Mouse (Mus musculus) hindbrain, postnatal 0 days (tissue): ENCODE data around the gene Myh3. TPM values are rescaled to one million over a fixed set of nuclear protein-coding genes. Genes with fewer than 3 reads are reported as not detected.

Experiments
- ATAC-seq: fragments of 200-750 bp; cut with Nextera tagmentation; 2 replicates; pipeline ENCODE4 v1.8.0; 2017; ENCODE audit warnings: mild to moderate bottlenecking, moderate TSS enrichment, moderate library complexity
- DNase-seq: peaks from one replicate; pipeline ENCODE4 v3.0.0-alpha.2; 2015; ENCODE audit warnings: low spot score
- H3K27ac ChIP-seq: fragments of 300-500 bp; sonication (generic); 2 replicates; pipeline ENCODE4 v1.5.1; 2014; ENCODE audit warnings: mild to moderate bottlenecking
- H3K27me3 ChIP-seq: fragments of 300-500 bp; sonication (generic); 2 replicates; pipeline ENCODE4 v1.6.1; 2014; ENCODE audit warnings: low read length, mixed read lengths; ENCODE audit not compliant: insufficient read depth
- H3K36me3 ChIP-seq: fragments of 300-500 bp; sonication (generic); 2 replicates; pipeline ENCODE4 v1.6.1; 2014; ENCODE audit warnings: low read length, mixed read lengths; ENCODE audit not compliant: insufficient read depth
- H3K4me1 ChIP-seq: fragments of 300-500 bp; sonication (generic); 2 replicates; pipeline ENCODE4 v1.6.1; 2014; ENCODE audit warnings: antibody characterized with exemption, low read length, mixed read lengths; ENCODE audit not compliant: insufficient read depth
- H3K4me2 ChIP-seq: fragments of 300-500 bp; sonication (generic); 2 replicates; pipeline ENCODE4 v1.6.1; 2014; ENCODE audit warnings: low read depth, mild to moderate bottlenecking, low read length, moderate library complexity, mixed read lengths
- H3K4me3 ChIP-seq: fragments of 300-500 bp; sonication (generic); 2 replicates; pipeline ENCODE4 v1.5.1; 2014; ENCODE audit warnings: low read length
- H3K9ac ChIP-seq: fragments of 300-500 bp; sonication (generic); replicated peaks from 2 replicates; pipeline ENCODE4 v1.6.1; 2014; ENCODE audit warnings: mild to moderate bottlenecking, low read length, moderate library complexity, mixed read lengths
- H3K9me3 ChIP-seq: fragments of 300-500 bp; sonication (generic); 2 replicates; pipeline ENCODE4 v1.6.1; 2016; ENCODE audit warnings: low read length, mixed read lengths
- CTCF ChIP-seq: IDR thresholded peaks from 2 replicates; pipeline ENCODE4 v1.5.1; 2016; ENCODE audit warnings: antibody characterized with exemption, control low read depth, low read depth
- WGBS: fragments of 180-500 bp; shearing (Covaris S2); extraction: QIAGEN DNeasy Blood & Tissue Kit; methylation state at CpG from one replicate; pipeline ENCODE4 v1.1.7; 2014; 5-methylcytosine and 5-hydroxymethylcytosine counted together
- polyA plus RNA-seq: library from polyadenylated mRNA; unstranded; fragments of >200 nt; fragmentation: Nextera tagmentation; extraction: Ambion mirVana; gene quantifications from 2 replicates; pipeline ENCODE4 v1.2.1, GENCODE M21; 2015
- total RNA-seq: library from RNA; depleted of rRNA; stranded (reverse); fragments of >200 nt; gene quantifications from 2 replicates; pipeline ENCODE4 v1.2.3, GENCODE M21; 2014

The Myh3 gene
- total and polyA plus RNA-seq, 2 experiments from 2014 or later = 0.25 to 1.1 TPM

DNA sequence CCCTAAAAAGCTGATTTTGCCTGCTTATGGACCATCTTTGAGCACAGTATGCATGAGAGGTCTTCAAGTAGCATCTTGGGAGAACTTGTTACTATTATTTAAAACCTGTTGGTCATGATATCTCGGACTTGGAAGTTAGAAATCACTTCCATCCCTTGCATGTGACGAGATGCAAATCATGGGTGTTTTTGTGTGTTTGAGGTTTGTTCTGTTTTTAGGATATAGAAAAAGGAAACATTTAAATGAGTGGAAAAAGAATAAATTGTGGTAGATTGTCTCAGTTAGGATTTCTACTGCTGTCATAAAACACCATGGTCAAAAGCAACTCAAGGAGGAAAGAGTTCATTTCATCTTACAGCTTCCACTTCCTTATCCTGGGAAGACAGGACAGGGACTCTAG lies 57.4 kb downstream of the Myh3 start:
- no peak for DNase-seq
- Histone ChIP-seq H3K9me3 (no peaks in the 10 kb centered on the region), H3K36me3 (no peaks in the 10 kb centered on the region), H3K4me3 (no peak overlapping the region), H3K27me3 (no peaks in the 10 kb centered on the region), H3K9ac (no peak overlapping the region), H3K27ac (no peak overlapping the region), H3K4me1 (no peaks in the 10 kb centered on the region), H3K4me2 (no peak overlapping the region)
- no peak for TF ChIP-seq CTCF
- ATAC-seq = no peak
- WGBS = 88% methylated on average over 2 of the region's 2 CpGs

GRCm38 (mm10) chr11:67139556-67139955 lies 61.5 kb downstream of the Myh3 start:
- H3K9me3 ChIP-seq = no peaks in the 10 kb centered on the region
- 75% methylated on average over 8 of the region's 8 CpGs for WGBS
- H3K4me3 ChIP-seq = no peak overlapping the region
- no peaks in the 10 kb centered on the region for H3K36me3 ChIP-seq
- H3K4me2 ChIP-seq = no peak overlapping the region
- no peak for ATAC-seq
- no peak for DNase-seq
- H3K9ac ChIP-seq = no peak overlapping the region
- H3K27me3 ChIP-seq = no peaks in the 10 kb centered on the region
- no peaks in the 10 kb centered on the region for H3K4me1 ChIP-seq
- no peak overlapping the region for H3K27ac ChIP-seq
- no peak for TF ChIP-seq CTCF

DNA sequence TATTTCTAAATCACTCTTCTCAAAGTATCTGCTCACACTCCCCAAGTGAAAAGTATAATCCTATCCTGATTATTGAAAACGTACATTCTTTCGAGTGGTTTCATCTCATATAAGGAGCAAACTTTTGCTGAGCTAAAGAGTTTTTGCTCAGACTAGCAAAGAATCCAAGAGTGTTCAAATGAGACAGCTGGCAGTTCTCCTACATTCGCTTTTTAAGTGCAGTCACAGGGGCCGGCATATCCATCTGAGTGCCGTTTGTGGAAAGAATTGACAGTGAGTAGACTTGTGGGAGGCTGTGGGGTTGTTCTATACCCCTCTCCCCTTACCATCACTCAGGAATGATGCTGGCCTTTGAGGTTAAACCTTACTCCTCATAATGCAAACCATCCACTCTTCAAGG lies 62.1 kb downstream of the Myh3 start:
- TF ChIP-seq CTCF = no peak
- no peak overlapping the region for H3K4me3 ChIP-seq
- H3K9me3 ChIP-seq = no peaks in the 10 kb centered on the region
- no peak overlapping the region for H3K4me2 ChIP-seq
- no peaks in the 10 kb centered on the region for H3K27me3 ChIP-seq
- ATAC-seq (no peak), DNase-seq (no peak)
- no peak overlapping the region for H3K9ac ChIP-seq
- WGBS = 82% methylated on average over 5 of the region's 5 CpGs
- no peaks in the 10 kb centered on the region for H3K36me3 ChIP-seq
- H3K27ac ChIP-seq = no peak overlapping the region
- no peaks in the 10 kb centered on the region for H3K4me1 ChIP-seq

DNA sequence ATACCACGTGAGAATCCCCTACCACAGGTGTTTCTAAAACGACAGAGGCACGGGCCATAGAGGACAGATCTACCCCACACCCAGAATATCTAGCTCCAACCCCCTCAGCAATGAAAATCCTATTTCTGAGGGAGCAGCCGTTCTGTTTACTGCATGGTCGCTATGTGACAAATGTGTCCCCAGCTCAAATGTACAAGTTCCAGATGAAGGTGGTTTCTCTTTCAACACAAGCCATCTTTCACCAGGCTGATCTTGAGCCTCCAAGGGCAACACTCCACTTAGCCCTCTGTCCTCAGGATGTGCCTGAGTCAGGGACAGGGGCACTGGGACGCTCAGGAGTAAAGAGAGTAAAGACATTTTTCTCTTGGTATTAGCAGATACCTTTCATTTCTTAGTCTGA lies 62.9 kb downstream of the Myh3 start:
- no peak overlapping the region for H3K27ac ChIP-seq
- 82% methylated on average over 6 of the region's 6 CpGs for WGBS
- no peaks in the 10 kb centered on the region for H3K27me3 ChIP-seq

GRCm38 (mm10) chr11:67142047-67142446 lies 63.9 kb downstream of the Myh3 start:
- no peaks in the 10 kb centered on the region for H3K9me3 ChIP-seq
- no peak overlapping the region for H3K4me2 ChIP-seq
- no peak overlapping the region for H3K27ac ChIP-seq
- no peak overlapping the region for H3K9ac ChIP-seq
- no peak for TF ChIP-seq CTCF
- no peaks in the 10 kb centered on the region for H3K27me3 ChIP-seq
- ATAC-seq (no peak), DNase-seq (no peak)
- no peak overlapping the region for H3K4me3 ChIP-seq
- WGBS = 62% methylated on average over 4 of the region's 4 CpGs
- no peaks in the 10 kb centered on the region for H3K36me3 ChIP-seq
- no peaks in the 10 kb centered on the region for H3K4me1 ChIP-seq

More for the DNA sequence above, 62.9 kb downstream of the Myh3 start:
- ATAC-seq (no peak), DNase-seq (no peak)
- no peak overlapping the region for H3K9ac ChIP-seq
- no peak overlapping the region for H3K4me3 ChIP-seq
- H3K4me2 ChIP-seq = no peak overlapping the region
- no peaks in the 10 kb centered on the region for H3K9me3 ChIP-seq
- H3K4me1 ChIP-seq = no peaks in the 10 kb centered on the region
- no peaks in the 10 kb centered on the region for H3K36me3 ChIP-seq
- TF ChIP-seq CTCF = no peak

DNA sequence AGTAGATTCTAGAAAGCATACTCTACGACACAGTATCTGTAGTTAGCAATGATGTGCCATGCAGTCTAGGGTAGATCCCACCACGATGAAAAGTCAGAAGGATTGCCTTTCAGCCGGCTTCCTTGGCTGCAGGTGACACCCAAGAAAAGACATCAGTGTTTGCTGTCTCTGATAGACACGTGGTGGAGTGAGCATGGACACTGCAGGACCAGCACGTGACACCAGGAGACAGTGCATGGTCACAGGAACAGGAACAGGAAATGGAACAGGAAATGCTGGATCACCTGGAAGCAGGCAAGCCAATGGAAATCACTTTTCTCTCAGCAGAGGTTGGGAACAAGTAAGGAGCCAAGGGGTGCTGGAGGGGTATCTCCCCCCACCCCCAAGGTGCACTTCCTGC lies 65.0 kb downstream of the Myh3 start:
- Histone ChIP-seq H3K4me2 (no peak overlapping the region), H3K9me3 (no peaks in the 10 kb centered on the region), H3K36me3 (no peaks in the 10 kb centered on the region), H3K9ac (no peak overlapping the region), H3K27ac (no peak overlapping the region), H3K4me3 (no peak overlapping the region), H3K4me1 (no peaks in the 10 kb centered on the region), H3K27me3 (no peaks in the 10 kb centered on the region)
- no peak for DNase-seq
- 85% methylated on average over 5 of the region's 5 CpGs for WGBS
- no peak for TF ChIP-seq CTCF
- no peak for ATAC-seq

DNA sequence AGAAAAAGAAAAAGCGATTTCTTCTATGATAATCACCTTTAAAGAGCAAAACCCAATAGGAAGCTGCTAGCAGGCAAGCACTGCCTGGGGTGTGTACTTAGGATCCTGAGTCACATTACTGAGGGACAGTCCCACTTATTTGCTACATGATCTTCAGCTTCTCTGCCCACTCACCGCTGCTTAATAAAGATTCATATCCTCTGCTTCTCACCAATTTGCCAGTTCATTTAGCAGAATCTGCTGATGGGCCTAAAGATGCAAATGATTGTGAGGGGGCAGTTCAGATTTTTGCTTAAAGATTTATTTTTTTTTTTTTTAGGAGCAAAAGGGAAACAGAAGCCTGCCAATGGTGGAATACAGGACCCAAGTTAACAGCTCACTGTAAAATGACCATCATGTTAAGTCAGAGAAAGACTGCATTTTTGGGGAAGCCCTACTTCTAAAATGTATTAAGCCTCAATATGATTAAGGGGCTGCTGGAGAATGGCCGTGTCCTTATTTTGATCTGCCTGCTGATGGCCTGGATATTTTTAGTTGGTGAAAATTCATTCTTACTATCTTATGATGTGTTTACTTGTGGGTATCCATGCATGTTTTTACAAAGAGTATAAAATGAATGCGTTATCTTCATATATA lies 65.9 kb downstream of the Myh3 start:
- Histone ChIP-seq H3K4me2 (no peak overlapping the region), H3K4me1 (no peaks in the 10 kb centered on the region), H3K9ac (no peak overlapping the region), H3K27me3 (no peaks in the 10 kb centered on the region), H3K27ac (no peak overlapping the region), H3K4me3 (no peak overlapping the region), H3K36me3 (no peaks in the 10 kb centered on the region), H3K9me3 (no peaks in the 10 kb centered on the region)
- WGBS = 90% methylated on average over 4 of the region's 4 CpGs
- no peak for TF ChIP-seq CTCF
- no peak for DNase-seq
- no peak for ATAC-seq
